Mouse (Mus musculus) lung, postnatal 0 days (tissue): ENCODE data around the gene Glt1d1. TPM values are rescaled to one million over a fixed set of nuclear protein-coding genes. Genes with fewer than 3 reads are reported as not detected.

Experiments used
- ATAC-seq: fragments of 200-750 bp; cut with Nextera tagmentation; 2 replicates; pipeline ENCODE4 v1.8.0; 2017; ENCODE audit warnings: moderate library complexity
- DNase-seq: peaks from one replicate; pipeline ENCODE4 v3.0.0-alpha.2; 2016; ENCODE audit warnings: low spot score
- H3K27ac ChIP-seq: fragments of 300-500 bp; sonication (generic); 2 replicates; pipeline ENCODE4 v1.5.1; 2014; ENCODE audit warnings: antibody characterized with exemption, mild to moderate bottlenecking, low read length, mixed read lengths
- H3K27me3 ChIP-seq: fragments of 300-500 bp; sonication (generic); replicated peaks from 2 replicates; pipeline ENCODE4 v1.6.1; 2014; ENCODE audit warnings: low read length, mixed read lengths; ENCODE audit not compliant: insufficient read depth
- H3K36me3 ChIP-seq: fragments of 300-500 bp; sonication (generic); 2 replicates; pipeline ENCODE4 v1.6.1; 2014; ENCODE audit warnings: low read length, mixed read lengths; ENCODE audit not compliant: insufficient read depth
- H3K4me1 ChIP-seq: fragments of 300-500 bp; sonication (generic); 2 replicates; pipeline ENCODE4 v1.6.1; 2014; ENCODE audit warnings: antibody characterized with exemption, low read depth, low read length, mixed read lengths; ENCODE audit not compliant: insufficient read depth
- H3K4me2 ChIP-seq: fragments of 300-500 bp; sonication (generic); replicated peaks from 2 replicates; pipeline ENCODE4 v1.6.1; 2014; ENCODE audit warnings: low read depth, mild to moderate bottlenecking, low read length, moderate library complexity, mixed read lengths
- H3K4me3 ChIP-seq: fragments of 300-500 bp; sonication (generic); 2 replicates; pipeline ENCODE4 v1.5.1; 2014; ENCODE audit warnings: low read depth, low read length
- H3K9ac ChIP-seq: fragments of 300-500 bp; sonication (generic); replicated peaks from 2 replicates; pipeline ENCODE4 v1.6.1; 2014; ENCODE audit warnings: low read depth, mild to moderate bottlenecking
- H3K9me3 ChIP-seq: fragments of 300-500 bp; sonication (generic); 2 replicates; pipeline ENCODE4 v1.6.1; 2016; ENCODE audit warnings: low read length, mixed read lengths
- CTCF ChIP-seq: IDR thresholded peaks from 2 replicates; pipeline ENCODE4 v1.5.1; 2016; ENCODE audit warnings: antibody characterized with exemption, mild to moderate bottlenecking
- EP300 ChIP-seq: IDR thresholded peaks from 2 replicates; pipeline ENCODE4 v1.6.1; 2016; ENCODE audit warnings: antibody characterized with exemption, mild to moderate bottlenecking, control low read depth
- WGBS: fragments of 180-500 bp; shearing (Covaris S2); extraction: QIAGEN DNeasy Blood & Tissue Kit; methylation state at CpG from one replicate; pipeline ENCODE4 v1.1.7; 2014; 5-methylcytosine and 5-hydroxymethylcytosine counted together
- polyA plus RNA-seq: library from polyadenylated mRNA; unstranded; fragments of >200 nt; fragmentation: Nextera tagmentation; extraction: Ambion mirVana; gene quantifications from 2 replicates; pipeline ENCODE4 v1.2.1, GENCODE M21; 2015

Gene Glt1d1
- polyA plus RNA-seq, 1 experiment from 2014 or later = 0.19 TPM

GRCm38 (mm10) chr5:127751262-127751975, 119.4 kb downstream of the Glt1d1 start:
- ATAC-seq = no peak
- Histone ChIP-seq H3K4me2 (no peak overlapping the region), H3K27ac (no peak overlapping the region), H3K27me3 (no peaks in the 10 kb centered on the region), H3K4me3 (no peak overlapping the region), H3K9ac (no peak overlapping the region), H3K9me3 (no peaks in the 10 kb centered on the region), H3K36me3 (no peaks in the 10 kb centered on the region), H3K4me1 (no peaks in the 10 kb centered on the region)
- no peak for DNase-seq
- TF ChIP-seq CTCF = no peak
- 24% methylated on average over 20 of the region's 20 CpGs for WGBS

GRCm38 (mm10) chr5:127755594-127755993, 123.5 kb downstream of the Glt1d1 start:
- Histone ChIP-seq H3K4me1 (no peaks in the 10 kb centered on the region), H3K4me3 (no peak overlapping the region), H3K27me3 (no peaks in the 10 kb centered on the region), H3K4me2 (no peak overlapping the region), H3K36me3 (no peaks in the 10 kb centered on the region), H3K9me3 (no peaks in the 10 kb centered on the region), H3K27ac (no peak overlapping the region), H3K9ac (no peak overlapping the region)
- ATAC-seq = no peak
- TF ChIP-seq CTCF = no peak
- TF ChIP-seq EP300 = no peak
- 78% methylated on average over 4 of the region's 4 CpGs for WGBS
- DNase-seq = no peak

GRCm38 (mm10) chr5:127756011-127756410, 123.9 kb downstream of the Glt1d1 start:
- Histone ChIP-seq H3K27ac (no peak overlapping the region), H3K27me3 (no peaks in the 10 kb centered on the region), H3K36me3 (no peaks in the 10 kb centered on the region), H3K4me3 (no peak overlapping the region), H3K4me1 (no peaks in the 10 kb centered on the region), H3K4me2 (no peak overlapping the region), H3K9ac (no peak overlapping the region), H3K9me3 (no peaks in the 10 kb centered on the region)
- WGBS = 77% methylated on average over 3 of the region's 3 CpGs
- DNase-seq (no peak), ATAC-seq (no peak)
- TF ChIP-seq EP300 = no peak
- TF ChIP-seq CTCF = no peak

GRCm38 (mm10) chr5:127756671-127757423, 124.8 kb downstream of the Glt1d1 start:
- no peak overlapping the region for H3K27ac ChIP-seq
- TF ChIP-seq EP300 (no peak), CTCF (peak; percentile 54)
- no peak overlapping the region for H3K4me2 ChIP-seq
- no peaks in the 10 kb centered on the region for H3K9me3 ChIP-seq
- no peak for ATAC-seq
- H3K4me1 ChIP-seq = no peaks in the 10 kb centered on the region
- no peak overlapping the region for H3K9ac ChIP-seq
- H3K36me3 ChIP-seq = no peaks in the 10 kb centered on the region
- no peak for DNase-seq
- no peaks in the 10 kb centered on the region for H3K27me3 ChIP-seq
- H3K4me3 ChIP-seq = no peak overlapping the region
- WGBS = 78% methylated on average over 4 of the region's 4 CpGs

GRCm38 (mm10) chr5:127758576-127758975, 126.5 kb downstream of the Glt1d1 start:
- DNase-seq (no peak), ATAC-seq (no peak)
- Histone ChIP-seq H3K4me1 (no peaks in the 10 kb centered on the region), H3K4me3 (no peak overlapping the region), H3K4me2 (no peak overlapping the region), H3K9me3 (no peaks in the 10 kb centered on the region), H3K9ac (no peak overlapping the region), H3K36me3 (no peaks in the 10 kb centered on the region), H3K27ac (no peak overlapping the region), H3K27me3 (no peaks in the 10 kb centered on the region)
- TF ChIP-seq CTCF = no peak
- no peak for TF ChIP-seq EP300
- 59% methylated on average over 4 of the region's 4 CpGs for WGBS

Other genes with a start within 250 kb of the Glt1d1 start
- gene Slc15a4, start 635 bp downstream of the Glt1d1 start, polyA plus RNA-seq = 19.4 and 22.1 TPM in 2 replicates